Mouse (Mus musculus) heart, embryonic 10.5 days (tissue): Measurements from ENCODE around the gene Slc28a3. TPM values are rescaled to one million over a fixed set of nuclear protein-coding genes. Genes with fewer than 3 reads are reported as not detected.

Experiments used
- DNase-seq: peaks from one replicate; pipeline ENCODE4 v3.0.0-alpha.2; 2017; ENCODE audit warnings: low spot score
- H3K27ac ChIP-seq: fragments of 300-500 bp; sonication (generic); 2 replicates; pipeline ENCODE4 v1.5.1; 2016; ENCODE audit warnings: mild to moderate bottlenecking
- H3K27me3 ChIP-seq: fragments of 300-500 bp; sonication (generic); 2 replicates; pipeline ENCODE4 v1.6.1; 2016; ENCODE audit warnings: mild to moderate bottlenecking; ENCODE audit not compliant: poor library complexity, insufficient read depth, severe bottlenecking
- H3K36me3 ChIP-seq: fragments of 300-500 bp; sonication (generic); 2 replicates; pipeline ENCODE4 v1.6.1; 2016; ENCODE audit warnings: mild to moderate bottlenecking, moderate library complexity
- H3K4me1 ChIP-seq: fragments of 300-500 bp; sonication (generic); 2 replicates; pipeline ENCODE4 v1.6.1; 2016; ENCODE audit warnings: mild to moderate bottlenecking
- H3K4me3 ChIP-seq: fragments of 300-500 bp; sonication (generic); 2 replicates; pipeline ENCODE4 v1.5.1; 2016; ENCODE audit warnings: mild to moderate bottlenecking, moderate library complexity
- H3K9me3 ChIP-seq: fragments of 300-500 bp; sonication (generic); 2 replicates; pipeline ENCODE4 v1.6.1; 2016; ENCODE audit warnings: mild to moderate bottlenecking, moderate library complexity
- WGBS: fragments of 180-500 bp; shearing (Covaris S2); methylation state at CpG from one replicate; pipeline ENCODE4 v1.1.7; 2016; 5-methylcytosine and 5-hydroxymethylcytosine counted together
- polyA plus RNA-seq: library from polyadenylated mRNA; unstranded; fragments of >200 nt; fragmentation: Nextera tagmentation; extraction: Ambion mirVana; gene quantifications from 2 replicates; pipeline ENCODE4 v1.2.1, GENCODE M21; 2016

Slc28a3 gene
- polyA plus RNA-seq, 1 experiment from 2014 or later = 0.05 TPM

- Histone ChIP-seq H3K4me3 (no peak overlapping the region), H3K4me1 (peaks cover 23% of the 10 kb centered on the region), H3K27me3 (no peaks in the 10 kb centered on the region), H3K9me3 (no peaks in the 10 kb centered on the region), H3K27ac (no peak overlapping the region; the same call in 1 of the 2 replicates), H3K36me3 (no peaks in the 10 kb centered on the region)
- 40% methylated on average over 10 of the region's 10 CpGs for WGBS
- DNase-seq = no peak
Observed at GRCm38 (mm10) chr13:58601201-58601855, 9.3 kb downstream of the Slc28a3 start.

- Histone ChIP-seq H3K9me3 (no peaks in the 10 kb centered on the region), H3K4me3 (0 out of 2 replicates have a peak overlapping the region, but pooled peaks have one; percentile 1), H3K4me1 (peaks cover 23% of the 10 kb centered on the region), H3K27me3 (no peaks in the 10 kb centered on the region), H3K27ac (no peak overlapping the region), H3K36me3 (no peaks in the 10 kb centered on the region)
- no peak for DNase-seq
- WGBS = 23% methylated on average over 4 of the region's 4 CpGs
Observed at GRCm38 (mm10) chr13:58598578-58598977, 12.1 kb downstream of the Slc28a3 start.

GRCm38 (mm10) chr13:58593129-58593528, 17.5 kb downstream of the Slc28a3 start:
- DNase-seq = no peak
- Histone ChIP-seq H3K27ac (no peak overlapping the region), H3K4me3 (no peak overlapping the region), H3K4me1 (peaks cover 13% of the 10 kb centered on the region; the same call in 1 of the 2 replicates), H3K27me3 (no peaks in the 10 kb centered on the region), H3K36me3 (no peaks in the 10 kb centered on the region), H3K9me3 (no peaks in the 10 kb centered on the region)
- WGBS = 28% methylated on average over 7 of the region's 7 CpGs

GRCm38 (mm10) chr13:58591912-58592311, 18.8 kb downstream of the Slc28a3 start:
- no peak for DNase-seq
- no peaks in the 10 kb centered on the region for H3K9me3 ChIP-seq
- H3K4me3 ChIP-seq = no peak overlapping the region
- WGBS = 84% methylated on average over 7 of the region's 7 CpGs
- no peaks in the 10 kb centered on the region for H3K36me3 ChIP-seq
- H3K4me1 ChIP-seq = peaks cover 13% of the 10 kb centered on the region; the same call in 1 of the 2 replicates
- no peaks in the 10 kb centered on the region for H3K27me3 ChIP-seq
- H3K27ac ChIP-seq = no peak overlapping the region

- H3K36me3 ChIP-seq = no peaks in the 10 kb centered on the region
- H3K27ac ChIP-seq = no peak overlapping the region
- WGBS = 43% methylated on average over 6 of the region's 6 CpGs
- H3K4me3 ChIP-seq = no peak overlapping the region
- no peaks in the 10 kb centered on the region for H3K27me3 ChIP-seq
- no peak for DNase-seq
- H3K4me1 ChIP-seq = peaks cover 13% of the 10 kb centered on the region; the same call in 1 of the 2 replicates
- H3K9me3 ChIP-seq = no peaks in the 10 kb centered on the region
Observed at GRCm38 (mm10) chr13:58590630-58591029, 20.0 kb downstream of the Slc28a3 start.

- Histone ChIP-seq H3K27ac (peak overlapping the region; percentile 39; the same call in 1 of the 2 replicates), H3K9me3 (no peaks in the 10 kb centered on the region), H3K4me3 (peak overlapping the region; percentile 42), H3K27me3 (no peaks in the 10 kb centered on the region), H3K4me1 (peaks cover 13% of the 10 kb centered on the region; the same call in 1 of the 2 replicates), H3K36me3 (no peaks in the 10 kb centered on the region)
- DNase-seq = peak; percentile 88
- 2% methylated on average over 9 of the region's 9 CpGs for WGBS
Observed at GRCm38 (mm10) chr13:58589517-58589858, 21.2 kb downstream of the Slc28a3 start.

- Histone ChIP-seq H3K36me3 (no peaks in the 10 kb centered on the region), H3K4me1 (peaks cover 13% of the 10 kb centered on the region; the same call in 1 of the 2 replicates), H3K27ac (peak overlapping the region; percentile 39; the same call in 1 of the 2 replicates), H3K9me3 (no peaks in the 10 kb centered on the region), H3K27me3 (no peaks in the 10 kb centered on the region), H3K4me3 (peak overlapping the region; percentile 42)
- DNase-seq = no peak
- WGBS = 47% methylated on average over 15 of the region's 15 CpGs
Observed at GRCm38 (mm10) chr13:58588655-58589516, 21.8 kb downstream of the Slc28a3 start.

GRCm38 (mm10) chr13:58587962-58588361, 22.7 kb downstream of the Slc28a3 start:
- H3K27me3 ChIP-seq = no peaks in the 10 kb centered on the region
- no peak for DNase-seq
- H3K27ac ChIP-seq = no peak overlapping the region
- 73% methylated on average over 7 of the region's 7 CpGs for WGBS
- no peaks in the 10 kb centered on the region for H3K9me3 ChIP-seq
- H3K4me3 ChIP-seq = no peak overlapping the region
- H3K36me3 ChIP-seq = no peaks in the 10 kb centered on the region
- peaks cover 9% of the 10 kb centered on the region; the same call in 1 of the 2 replicates for H3K4me1 ChIP-seq

- H3K27ac ChIP-seq = no peak overlapping the region
- 88% methylated on average over 9 of the region's 9 CpGs for WGBS
- no peak overlapping the region for H3K4me3 ChIP-seq
- H3K27me3 ChIP-seq = no peaks in the 10 kb centered on the region
- no peaks in the 10 kb centered on the region for H3K36me3 ChIP-seq
- H3K4me1 ChIP-seq = no peaks in the 10 kb centered on the region
- no peak for DNase-seq
- H3K9me3 ChIP-seq = no peaks in the 10 kb centered on the region
Observed at GRCm38 (mm10) chr13:58566181-58566580, 44.5 kb downstream of the Slc28a3 start.

GRCm38 (mm10) chr13:58560497-58561138, 50.1 kb downstream of the Slc28a3 start:
- Histone ChIP-seq H3K9me3 (no peaks in the 10 kb centered on the region), H3K27me3 (no peaks in the 10 kb centered on the region), H3K36me3 (no peaks in the 10 kb centered on the region), H3K27ac (no peak overlapping the region), H3K4me1 (no peaks in the 10 kb centered on the region), H3K4me3 (no peak overlapping the region)
- 76% methylated on average over 15 of the region's 15 CpGs for WGBS
- no peak for DNase-seq

GRCm38 (mm10) chr13:58558216-58558615, 52.5 kb downstream of the Slc28a3 start:
- no peaks in the 10 kb centered on the region for H3K36me3 ChIP-seq
- H3K4me3 ChIP-seq = no peak overlapping the region
- no peaks in the 10 kb centered on the region for H3K4me1 ChIP-seq
- WGBS = 62% methylated on average over 12 of the region's 12 CpGs
- no peaks in the 10 kb centered on the region for H3K27me3 ChIP-seq
- H3K9me3 ChIP-seq = no peaks in the 10 kb centered on the region
- H3K27ac ChIP-seq = no peak overlapping the region
- DNase-seq = no peak

- WGBS = 68% methylated on average over 1 of the region's 1 CpGs
- Histone ChIP-seq H3K27ac (no peak overlapping the region), H3K4me3 (no peak overlapping the region), H3K9me3 (no peaks in the 10 kb centered on the region), H3K27me3 (no peaks in the 10 kb centered on the region), H3K4me1 (no peaks in the 10 kb centered on the region), H3K36me3 (no peaks in the 10 kb centered on the region)
- DNase-seq = no peak
Observed at GRCm38 (mm10) chr13:58556018-58556417, 54.7 kb downstream of the Slc28a3 start.

GRCm38 (mm10) chr13:58555561-58555960, 55.1 kb downstream of the Slc28a3 start:
- Histone ChIP-seq H3K27ac (no peak overlapping the region), H3K4me3 (no peak overlapping the region), H3K4me1 (no peaks in the 10 kb centered on the region), H3K27me3 (no peaks in the 10 kb centered on the region), H3K36me3 (no peaks in the 10 kb centered on the region), H3K9me3 (no peaks in the 10 kb centered on the region)
- DNase-seq = no peak
- 66% methylated on average over 5 of the region's 5 CpGs for WGBS
